Mouse (Mus musculus) CH12.LX (cell line): ENCODE measurements around the gene Ergic3.
A peak's percentile ranks its signal among the peaks of the same experiment; 100 is the strongest.

Source experiments
- BHLHE40 ChIP-seq: IDR thresholded peaks from 2 replicates; pipeline ENCODE4 v1.6.1; 2011; ENCODE audit warnings: mild to moderate bottlenecking, low read depth, low read length, improper control_type of control experiment
- CTCF ChIP-seq, 2 experiments: IDR thresholded peaks in 1 of 2; conservative IDR thresholded peaks in 1 of 2; 2 replicates each; pipeline ENCODE4 v1.5.1; 2011 to 2012; ENCODE audit warnings: low read depth in 2 of 2, low read length in 2 of 2, improper control_type of control experiment in 1 of 2, inconsistent platforms in 1 of 2, mild to moderate bottlenecking in 1 of 2, moderate library complexity in 1 of 2
- ELF1 ChIP-seq: IDR thresholded peaks from 2 replicates; pipeline ENCODE4 v1.6.1; 2014; ENCODE audit warnings: low read depth, mild to moderate bottlenecking, inconsistent platforms, low read length, improper control_type of control experiment
- MAX ChIP-seq: IDR thresholded peaks from 2 replicates; pipeline ENCODE4 v1.6.1; 2011; ENCODE audit warnings: low read length, improper control_type of control experiment
- MXI1 ChIP-seq: IDR thresholded peaks from 2 replicates; pipeline ENCODE4 v1.6.1; 2011; ENCODE audit warnings: mild to moderate bottlenecking, low read depth, low read length, improper control_type of control experiment
- PAX5 ChIP-seq: IDR thresholded peaks from 2 replicates; pipeline ENCODE4 v1.6.1; 2012; ENCODE audit warnings: low read length, inconsistent platforms, mixed read lengths
- POLR2A ChIP-seq: IDR thresholded peaks from 2 replicates; pipeline ENCODE4 v1.6.1; 2011; ENCODE audit warnings: low read depth, mild to moderate bottlenecking, improper control_type of control experiment, low read length
- ZC3H11A ChIP-seq: IDR thresholded peaks from 2 replicates; pipeline ENCODE4 v1.6.1; 2012; ENCODE audit warnings: low read depth, mild to moderate bottlenecking, inconsistent platforms, low read length, improper control_type of control experiment
- ZMIZ1 ChIP-seq: IDR thresholded peaks from 2 replicates; pipeline ENCODE4 v1.6.1; 2012; ENCODE audit warnings: low read depth, mild to moderate bottlenecking, inconsistent platforms, low read length, improper control_type of control experiment

DNA sequence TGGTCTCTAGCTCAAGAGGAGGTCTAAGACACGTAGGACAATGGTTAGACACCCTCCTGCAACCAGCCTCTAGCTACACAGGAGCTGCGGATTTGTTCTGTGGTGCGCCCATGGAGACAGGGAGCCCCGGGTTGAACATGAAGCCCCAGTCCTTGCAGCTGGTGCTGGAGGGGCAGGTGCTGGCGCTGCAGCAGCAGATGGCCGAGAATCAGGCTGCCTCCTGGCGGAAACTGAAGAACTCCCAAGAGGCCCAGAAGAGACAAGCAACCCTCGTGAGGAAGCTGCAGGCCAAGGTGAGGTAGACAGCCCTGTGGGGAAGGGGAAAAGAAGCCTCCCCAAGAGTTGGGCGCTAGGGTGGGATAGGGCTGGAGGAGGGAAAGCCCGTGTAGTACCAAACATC, 46.0 kb upstream of the Ergic3 start:
- no peak for TF ChIP-seq MAX
- TF ChIP-seq PAX5: no peak
- TF ChIP-seq POLR2A: no peak
- TF ChIP-seq BHLHE40: peak; percentile 70
- peak in 1 of 2 experiments; percentile 24; a peak in 1 of 4 replicates for TF ChIP-seq CTCF (conservative IDR thresholded peaks at IDR 0.05 in 1 of 2, IDR thresholded peaks at IDR 0.05 in 1 of 2; ENCODE audit: low read depth in 2 of 2, low read length in 2 of 2)
- TF ChIP-seq ZMIZ1: no peak
- no peak for TF ChIP-seq ELF1
- TF ChIP-seq MXI1: no peak
- TF ChIP-seq ZC3H11A: no peak
